Mouse (Mus musculus): Measurements from ENCODE around the gene Lxn.

Lxn gene

GRCm38 (mm10) chr3:67459881-67460280 is 3.8 kb downstream of the Lxn start:
- DNase-seq = no peak

- no peak for DNase-seq
Measured at GRCm38 (mm10) chr3:67450601-67451210, 13.0 kb downstream of the Lxn start.

- DNase-seq = no peak
Measured at GRCm38 (mm10) chr3:67449660-67450059, 14.1 kb downstream of the Lxn start.

DNA sequence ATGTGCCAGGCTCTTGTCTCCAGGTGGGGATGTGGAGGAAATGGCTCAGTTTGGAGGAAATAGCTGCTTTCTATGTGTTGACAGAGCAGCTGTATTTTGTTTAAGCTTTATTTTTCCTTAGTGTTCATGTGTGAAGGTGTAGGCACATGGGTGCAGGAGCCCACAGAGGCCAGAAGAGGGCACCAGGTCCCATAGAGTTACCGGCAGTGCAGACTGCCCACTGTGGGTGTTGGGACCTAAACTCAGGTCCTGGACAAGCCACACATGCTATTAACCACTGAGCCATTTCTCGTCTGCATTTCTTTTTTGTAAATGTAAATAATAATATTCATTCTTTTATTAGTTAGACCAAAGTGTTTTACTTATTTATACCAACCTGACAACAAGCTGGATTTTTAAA is 16.6 kb downstream of the Lxn start:
- DNase-seq = no peak

GRCm38 (mm10) chr3:67434011-67434410 is 29.7 kb downstream of the Lxn start:
- DNase-seq = no peak

DNA sequence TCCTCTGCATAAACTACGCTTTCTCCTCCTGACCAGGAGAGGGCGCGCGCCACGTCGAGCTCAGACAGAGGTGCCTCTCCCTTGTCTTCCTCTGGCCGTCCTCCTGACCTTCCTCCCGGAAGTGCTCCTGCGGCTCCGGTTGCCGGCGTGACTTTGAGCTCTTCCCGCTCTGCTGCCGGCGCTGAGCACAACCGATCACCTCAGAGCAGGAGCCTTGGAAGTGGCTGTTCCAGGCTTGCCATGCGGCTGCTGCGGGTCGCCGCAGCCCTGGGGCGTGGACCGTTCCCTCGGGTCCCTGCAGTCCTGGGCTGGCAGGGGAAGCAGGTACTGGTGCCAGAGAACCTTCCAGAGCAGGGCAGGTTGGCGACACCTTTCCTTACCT is 33.7 kb downstream of the Lxn start, which contains the start of gene Gfm1:
TSS of gene Gfm1 (plus strand) at position 98 of the 382 bp plus-strand sequence.
- peak; percentile 89 to 90 for DNase-seq

GRCm38 (mm10) chr3:67429338-67429998 is 34.3 kb downstream of the Lxn start:
- no peak for DNase-seq
